Mouse (Mus musculus): ENCODE data around the gene Slmap.
"Not testable (repeated sequence)": the region's sequence is repeated elsewhere in the genome, so short reads cannot be mapped to it uniquely, and the experiment has no call there.

The Slmap gene

DNA sequence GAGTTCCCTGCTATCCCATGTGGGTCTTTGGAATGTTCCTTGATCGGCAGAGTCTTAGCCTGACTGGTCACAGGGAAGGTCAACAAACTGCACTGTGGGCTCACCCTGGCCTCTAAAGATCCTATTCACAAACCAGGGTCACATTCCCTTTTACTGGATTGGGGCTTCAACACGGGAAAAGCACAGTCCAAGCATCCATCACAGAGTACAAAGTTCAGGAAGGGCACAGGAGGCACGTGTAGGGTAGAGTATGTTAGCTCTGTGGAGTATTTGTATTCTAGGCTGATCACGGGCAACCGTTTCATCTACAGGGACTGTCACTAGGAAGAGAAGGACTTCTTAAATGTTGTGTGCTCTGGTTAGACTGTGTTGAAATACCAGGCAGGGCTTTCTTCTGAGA is 147.7 kb downstream of the Slmap start:
- DNase-seq: not testable (repeated sequence)

DNA sequence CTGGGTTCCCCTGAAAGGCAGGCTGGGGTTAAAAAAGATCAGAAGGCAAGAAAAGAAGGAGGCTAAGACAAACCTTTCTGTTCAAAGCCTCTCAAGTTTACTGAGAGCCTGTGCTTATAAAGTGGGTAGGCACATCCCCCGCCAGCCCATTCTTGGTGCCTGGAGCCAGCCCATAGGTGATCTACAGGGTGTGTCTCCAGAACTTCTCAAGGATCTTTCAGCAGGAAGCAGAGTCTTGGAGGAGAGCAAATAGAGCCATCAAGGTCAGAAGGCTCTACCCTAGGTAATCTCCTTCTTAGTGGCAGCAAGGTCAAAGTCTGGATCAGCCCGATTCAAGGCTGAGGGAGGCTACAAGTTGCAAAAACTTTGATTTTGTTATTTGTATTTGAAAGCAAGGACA is 149.1 kb downstream of the Slmap start:
- not testable (repeated sequence) for DNase-seq

DNA sequence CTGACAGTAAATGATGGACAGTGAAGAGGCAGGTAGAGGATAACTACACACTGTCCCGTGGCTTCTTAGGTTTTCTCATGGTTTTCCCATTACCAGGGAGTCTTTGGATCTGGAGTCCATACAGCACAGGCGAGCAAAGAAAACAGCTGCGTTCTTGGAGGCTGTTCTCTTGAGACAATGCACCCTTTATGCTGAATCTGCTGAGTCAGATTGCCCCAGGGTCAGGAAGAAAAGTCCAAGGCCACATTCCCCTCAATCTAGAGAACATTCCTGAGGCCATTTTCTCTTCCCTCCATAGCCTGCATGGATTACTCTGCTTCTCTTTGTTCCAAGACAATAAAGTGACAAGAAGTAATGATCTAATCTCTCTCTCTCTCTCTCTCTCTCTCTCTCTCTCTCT is 155.7 kb downstream of the Slmap start:
- DNase-seq: peak; percentile 65

DNA sequence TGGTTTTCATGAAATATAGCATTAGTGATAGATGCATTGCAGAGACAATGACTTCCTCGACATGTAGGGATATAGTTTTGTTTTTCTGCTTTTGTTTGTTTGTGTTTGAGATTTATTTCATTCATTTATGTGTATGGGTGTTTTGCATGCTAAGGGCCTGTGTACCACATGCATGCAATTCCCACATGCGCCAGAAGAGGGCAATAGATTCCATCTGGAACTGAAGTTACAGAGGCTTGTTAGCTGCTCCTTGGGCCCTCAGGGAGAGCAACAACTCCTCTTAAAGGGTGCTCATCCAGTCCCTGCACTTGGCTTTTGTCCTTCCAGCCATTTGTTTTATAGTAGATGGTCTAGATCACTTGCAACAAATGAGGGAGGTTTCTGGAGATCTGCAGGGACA is 158.1 kb downstream of the Slmap start:
- peak; percentile 86 for DNase-seq
